Mouse (Mus musculus) liver, postnatal 0 days (tissue): Measurements from ENCODE around the gene Tie1.

Source experiments
- CTCF ChIP-seq: sonication (generic); IDR thresholded peaks from 2 replicates; pipeline ENCODE4 v1.5.1; 2016; ENCODE audit warnings: antibody characterized with exemption, low read depth
- EP300 ChIP-seq: IDR thresholded peaks from 2 replicates; pipeline ENCODE4 v1.6.1; 2016; ENCODE audit warnings: antibody characterized with exemption, low read depth, mild to moderate bottlenecking

DNA sequence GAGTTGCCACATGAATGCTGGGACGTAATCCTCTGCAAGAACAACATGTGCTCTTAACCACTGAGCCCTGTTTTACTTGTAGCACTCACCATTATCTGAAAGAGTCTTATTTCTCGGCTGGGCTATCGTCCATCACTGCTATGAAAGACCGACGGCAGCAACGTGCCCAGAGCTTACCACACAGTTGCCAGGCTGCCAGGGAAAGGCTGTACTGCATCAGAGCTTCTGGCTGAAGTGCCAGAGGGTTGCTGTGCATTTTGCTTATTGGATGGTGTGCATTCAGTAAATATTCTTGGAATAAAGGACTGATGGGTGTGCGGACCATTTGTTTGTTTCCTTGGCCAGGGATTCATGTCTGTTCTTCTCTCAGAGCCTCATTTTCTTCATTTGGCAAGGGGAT lies 34.1 kb upstream of the Tie1 start:
- TF ChIP-seq CTCF (no peak), EP300 (no peak)
